Mouse (Mus musculus) lung, postnatal 0 days (tissue): ENCODE measurements around the gene Vgll4.

Experiments
- CTCF ChIP-seq: IDR thresholded peaks from 2 replicates; pipeline ENCODE4 v1.5.1; 2016; ENCODE audit warnings: antibody characterized with exemption, mild to moderate bottlenecking
- EP300 ChIP-seq: IDR thresholded peaks from 2 replicates; pipeline ENCODE4 v1.6.1; 2016; ENCODE audit warnings: antibody characterized with exemption, mild to moderate bottlenecking, control low read depth

DNA sequence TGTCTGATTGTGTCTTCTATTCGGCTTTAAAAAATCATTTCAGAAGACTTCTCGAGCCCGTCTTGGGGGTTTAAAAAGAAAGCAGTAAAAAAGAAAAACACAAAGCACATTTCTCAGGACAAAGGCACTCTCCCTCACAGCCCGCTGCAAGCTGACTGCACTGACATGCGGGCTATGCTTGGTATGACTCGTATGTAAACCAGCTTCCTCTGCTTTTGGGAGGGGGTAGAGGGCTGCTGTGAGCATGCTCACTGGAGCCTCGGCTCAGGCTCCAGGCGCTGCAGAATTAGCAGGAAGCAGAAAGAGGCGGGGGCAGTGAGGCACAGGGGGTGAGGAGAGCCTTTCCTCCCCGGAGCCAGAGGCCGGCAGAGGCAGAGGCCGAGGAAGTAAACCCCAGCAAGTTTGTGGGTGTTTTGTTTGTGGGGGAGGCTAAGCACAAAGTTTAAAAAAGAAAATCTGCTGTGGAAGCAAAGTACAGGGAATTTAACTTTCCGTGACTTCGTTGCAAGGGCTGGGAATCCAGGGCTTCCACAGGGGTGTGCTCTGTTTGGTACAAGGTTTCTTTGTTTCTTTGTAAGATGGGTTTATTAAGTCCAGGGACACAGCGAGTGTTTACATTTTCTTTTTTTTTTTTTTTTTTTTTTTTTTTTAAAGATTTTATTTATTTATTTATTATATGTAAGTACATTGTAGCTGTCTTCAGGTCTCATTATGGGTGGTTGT lies 48.0 kb downstream of the Vgll4 start:
- TF ChIP-seq CTCF (peak; percentile 21; the same call in 1 of the 2 replicates), EP300 (peak; percentile 52; the same call in 1 of the 2 replicates)
